13 mouse cellular contexts compared by ENCODE assay signal in the genomic region with DNA sequence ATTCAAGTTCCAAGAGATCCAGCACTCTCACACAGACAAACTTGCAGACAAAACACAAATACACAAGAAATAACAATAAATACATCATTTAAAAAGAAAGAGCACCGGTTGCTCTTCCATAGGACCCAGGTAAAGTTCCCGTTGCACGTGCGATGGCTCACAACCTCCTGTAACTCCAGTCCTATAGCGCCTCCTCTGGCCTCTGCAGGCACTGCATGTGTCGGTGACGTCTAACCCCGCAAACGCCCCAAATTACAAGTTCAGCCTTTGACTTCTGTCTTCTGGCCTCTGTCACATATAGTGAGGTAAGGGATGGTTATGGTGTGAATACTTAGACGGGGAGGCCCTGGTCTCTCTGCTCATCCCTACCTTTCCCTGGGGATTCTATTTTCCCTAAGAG. TPM values are rescaled to one million over a fixed set of nuclear protein-coding genes. Genes with fewer than 3 reads are reported as not detected.
A peak's percentile ranks its signal among the peaks of the same experiment; 100 is the strongest.
DNase-seq lines count a peak whose midpoint lies in the region; TF ChIP-seq lines count a peak whose summit lies in the region.
"Had no signal": no experiment of that assay in that cellular context is flagged by ENCODE, and none has a peak within 500 bp of the region (broad histone marks: within the 10 kb centered on the region; RNA-seq: fewer than 3 reads in every experiment).

No protein-coding gene starts in this region.

- TF ChIP-seq POLR2A in kidney, adult 2 months (IDR thresholded peaks at IDR 0.05; ENCODE audit: low read depth, low read length) = no peak

- 31% methylated on average over 10 of the region's 10 CpGs for WGBS in kidney, adult 2 months

- no peak overlapping the region for H3K27ac ChIP-seq in kidney, adult 2 months (ENCODE audit: insufficient read depth, low read depth, low read length)
- H3K27ac ChIP-seq: embryonic facial prominence, embryonic 12.5 days; heart, embryonic 10.5 days; neural tube, embryonic 13.5 days had no signal

- peaks cover 1% of the 10 kb centered on the region; the same call in 1 of the 2 replicates for H3K27me3 ChIP-seq in kidney, adult 2 months (replicated peaks; ENCODE audit: control insufficient read depth, insufficient read depth, low read length)

- peak; percentile 49 for TF ChIP-seq CTCF in kidney, adult 2 months (conservative IDR thresholded peaks at IDR 0.05; ENCODE audit: insufficient read depth, insufficient read length, low read depth, low read length)

- no peaks in the 10 kb centered on the region for H3K4me1 ChIP-seq in kidney, adult 2 months (ENCODE audit: control insufficient read depth, insufficient read depth, low read length)
- H3K4me1 ChIP-seq: embryonic facial prominence, embryonic 12.5 days; heart, embryonic 10.5 days; neural tube, embryonic 13.5 days had no signal

- no peaks in the 10 kb centered on the region for H3K36me3 ChIP-seq in kidney, adult 2 months (ENCODE audit: control insufficient read depth, insufficient read depth, low read length)
- H3K36me3 ChIP-seq: embryonic facial prominence, embryonic 12.5 days; heart, embryonic 10.5 days; neural tube, embryonic 13.5 days had no signal

- DNase-seq in kidney, adult 2 months = no peak
- DNase-seq in kidney, adult 11 months = no peak
- DNase-seq in A20 (ENCODE audit: low read depth, low spot score) (peak; percentile 55), ES-CJ7 (ENCODE audit: low read depth, low spot score) (peak; percentile 84)
- DNase-seq in induced T-regulatory cell, adult 2 months (ENCODE audit: low read depth) = peak; percentile 55
- no peak for DNase-seq in cerebellum, adult 9-11 months
- no peak for DNase-seq in right cerebral cortex, adult 2 months (ENCODE audit: low spot score in 2 of 2)
- DNase-seq: kidney, postnatal 14 days had no signal

- H3K4me3 ChIP-seq in kidney, adult 2 months (ENCODE audit: insufficient read depth, low read depth, low read length) = no peak overlapping the region
- H3K4me3 ChIP-seq: embryonic facial prominence, embryonic 12.5 days; heart, embryonic 10.5 days; neural tube, embryonic 13.5 days had no signal

RNA-seq across cellular contexts. Expression of gene Ostm1, which starts 17.9 kb away (rescaled TPM):
- 15.4 and 15.5 TPM in 2 replicates for polyA plus RNA-seq in kidney, adult 2 months (2012; rRNA removed)

RNA-seq across cellular contexts. Expression of gene Nr2e1, which starts 18.1 kb away (rescaled TPM):
- not detected in 2 replicates for polyA plus RNA-seq in kidney, adult 2 months (2012; rRNA removed)
- polyA plus RNA-seq: heart, embryonic 10.5 days; liver, embryonic 16.5 days; neural tube, embryonic 13.5 days; stomach, embryonic 14.5 days had no signal

Comparison
In these comparisons a context has a peak if more than half of its experiments do, and no peak if none do; other contexts are left out.
1. DNase-seq: peak in A20 (single experiment), ES-CJ7 (single experiment) and induced T-regulatory cell, adult 2 months (single experiment); none in kidney, adult 2 months (single experiment), kidney, adult 11 months (single experiment), cerebellum, adult 9-11 months (single experiment) and right cerebral cortex, adult 2 months (0 of 2).